Mouse (Mus musculus) spleen, adult 2 months (tissue): ENCODE data around the gene Gprc5c. TPM values are rescaled to one million over a fixed set of nuclear protein-coding genes. Genes with fewer than 3 reads are reported as not detected.

ENCODE experiments used
- DNase-seq, 2 experiments: peaks; one replicate each; pipeline versions ENCODE4 v3.0.0 to v3.0.0-alpha.2; 2012 to 2021; ENCODE audit warnings: low spot score in 2 of 2, low read depth in 1 of 2
- H3K27ac ChIP-seq: fragments of 200-500 bp; 2 replicates; pipeline ENCODE4 v1.5.1; 2012; ENCODE audit warnings: low read length, inconsistent platforms; ENCODE audit not compliant: insufficient read depth
- H3K27me3 ChIP-seq: fragments of 200-500 bp; 2 replicates; pipeline ENCODE4 v1.6.1; 2012; ENCODE audit warnings: mild to moderate bottlenecking, moderate library complexity, low read length, inconsistent platforms; ENCODE audit not compliant: control insufficient read depth, insufficient read depth
- H3K36me3 ChIP-seq: fragments of 200-500 bp; 2 replicates; pipeline ENCODE4 v1.6.1; 2012; ENCODE audit warnings: mild to moderate bottlenecking, low read length, inconsistent platforms; ENCODE audit not compliant: control insufficient read depth, insufficient read depth
- H3K4me1 ChIP-seq: fragments of 200-500 bp; 2 replicates; pipeline ENCODE4 v1.6.1; 2011; ENCODE audit warnings: inconsistent platforms; ENCODE audit not compliant: control insufficient read depth, insufficient read depth, insufficient read length
- H3K4me3 ChIP-seq: fragments of 200-500 bp; 2 replicates; pipeline ENCODE4 v1.5.1; 2011; ENCODE audit warnings: mild to moderate bottlenecking, inconsistent platforms; ENCODE audit not compliant: insufficient read depth, insufficient read length; ENCODE audit errors: extremely low read depth
- CTCF ChIP-seq: fragments of 200-500 bp; IDR thresholded peaks from 2 replicates; pipeline ENCODE4 v1.5.1; 2011; ENCODE audit warnings: mild to moderate bottlenecking, inconsistent platforms; ENCODE audit not compliant: insufficient read depth, insufficient read length, insufficient replicate concordance; ENCODE audit errors: extremely low read depth
- POLR2A ChIP-seq: fragments of 200-500 bp; IDR thresholded peaks from 2 replicates; pipeline ENCODE4 v1.6.1; 2011; ENCODE audit warnings: low read depth, low read length, inconsistent platforms
- WGBS: fragments of 180-500 bp; shearing (Covaris S2); methylation state at CpG from one replicate; pipeline ENCODE4 v1.1.7; 2018; 5-methylcytosine and 5-hydroxymethylcytosine counted together
- polyA plus RNA-seq: library from polyadenylated mRNA; depleted of rRNA; stranded (reverse); fragments of >200 nt; gene quantifications from 2 replicates; pipeline ENCODE4 v1.2.3, GENCODE M21; 2012

Gene Gprc5c
- polyA plus RNA-seq, 1 experiment: 9.5 TPM

DNA sequence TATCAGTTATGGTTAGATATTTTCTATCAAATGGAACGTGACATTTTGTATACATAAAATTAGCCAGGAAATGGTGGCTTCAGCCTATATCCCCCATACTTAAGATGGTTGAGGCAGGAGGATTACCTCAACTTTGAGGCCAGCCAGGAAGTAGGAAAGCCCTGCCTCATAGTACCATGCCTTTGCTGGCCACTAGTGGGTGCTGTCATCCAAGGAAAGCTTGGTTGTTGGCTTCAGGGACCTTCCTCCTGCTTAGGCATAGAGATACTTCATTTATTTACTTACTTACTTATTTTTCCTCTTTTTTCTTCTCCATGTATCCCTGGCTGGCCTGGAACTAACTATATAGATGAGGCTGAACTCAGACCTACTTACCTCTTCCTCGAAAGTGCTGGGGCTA lies 7.7 kb downstream of the Gprc5c start:
- 93% methylated on average over 2 of the region's 2 CpGs for WGBS
- TF ChIP-seq CTCF (peak; percentile 61; the same call in 1 of the 2 replicates), POLR2A (no peak)
- Histone ChIP-seq H3K27ac (no peak overlapping the region), H3K36me3 (no peaks in the 10 kb centered on the region), H3K4me1 (no peaks in the 10 kb centered on the region), H3K27me3 (no peaks in the 10 kb centered on the region), H3K4me3 (no peak overlapping the region)
- DNase-seq: peak in 1 of 2 experiments; percentile 29

DNA sequence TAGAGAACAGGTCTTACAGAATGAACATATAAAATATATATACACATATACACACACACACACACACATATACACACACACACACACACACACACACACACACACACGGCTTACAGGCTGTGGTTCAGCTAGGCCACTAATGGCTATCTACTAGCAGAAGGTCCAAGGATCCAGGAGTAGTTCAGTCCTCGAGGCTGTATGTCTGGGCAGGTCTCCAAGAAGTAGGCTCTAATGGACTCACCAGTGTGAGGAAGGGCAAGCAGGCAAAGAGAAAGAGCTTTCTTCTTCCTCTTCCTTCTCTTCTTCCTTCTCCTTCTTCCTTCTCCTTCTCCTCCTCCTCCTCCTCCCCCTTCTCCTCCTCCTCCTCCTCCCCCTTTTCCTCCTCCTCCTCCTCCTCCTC lies 10.1 kb downstream of the Gprc5c start:
- WGBS: 60% methylated on average over 2 of the region's 2 CpGs
- H3K27me3 ChIP-seq: no peaks in the 10 kb centered on the region

GRCm38 (mm10) chr11:114862687-114863086 lies 11.7 kb downstream of the Gprc5c start:
- peaks cover 2% of the 10 kb centered on the region; the same call in 1 of the 2 replicates for H3K4me1 ChIP-seq
- H3K27ac ChIP-seq: no peak overlapping the region
- H3K27me3 ChIP-seq: no peaks in the 10 kb centered on the region
- DNase-seq: no peak
- WGBS: 81% methylated on average over 3 of the region's 3 CpGs
- no peak for TF ChIP-seq CTCF
- no peak for TF ChIP-seq POLR2A
- no peaks in the 10 kb centered on the region for H3K36me3 ChIP-seq
- no peak overlapping the region for H3K4me3 ChIP-seq

More for the DNA sequence above, 10.1 kb downstream of the Gprc5c start:
- TF ChIP-seq POLR2A (no peak), CTCF (no peak)
- no peaks in the 10 kb centered on the region; the same call in 1 of the 2 replicates for H3K4me1 ChIP-seq
- no peak overlapping the region for H3K4me3 ChIP-seq
- no peaks in the 10 kb centered on the region for H3K36me3 ChIP-seq
- no peak overlapping the region for H3K27ac ChIP-seq
- DNase-seq: no peak

- WGBS: 87% methylated on average over 21 of the region's 21 CpGs
- Histone ChIP-seq H3K27ac (no peak overlapping the region), H3K4me3 (no peak overlapping the region), H3K27me3 (no peaks in the 10 kb centered on the region), H3K36me3 (no peaks in the 10 kb centered on the region), H3K4me1 (peaks cover 2% of the 10 kb centered on the region; the same call in 1 of the 2 replicates)
- no peak for DNase-seq
- TF ChIP-seq POLR2A (no peak), CTCF (no peak)
Measured at GRCm38 (mm10) chr11:114863918-114864420, 13.0 kb downstream of the Gprc5c start.

GRCm38 (mm10) chr11:114865999-114866398 lies 15.0 kb downstream of the Gprc5c start:
- Histone ChIP-seq H3K27me3 (no peaks in the 10 kb centered on the region), H3K27ac (peak overlapping the region; percentile 35), H3K36me3 (no peaks in the 10 kb centered on the region), H3K4me1 (peaks cover 2% of the 10 kb centered on the region; the same call in 1 of the 2 replicates), H3K4me3 (no peak overlapping the region)
- TF ChIP-seq POLR2A: no peak
- no peak for TF ChIP-seq CTCF
- no peak for DNase-seq
- WGBS: 58% methylated on average over 5 of the region's 5 CpGs

- H3K27me3 ChIP-seq: no peaks in the 10 kb centered on the region
- 74% methylated on average over 10 of the region's 10 CpGs for WGBS
- no peak for DNase-seq
- peak overlapping the region; percentile 61 for H3K27ac ChIP-seq
- no peaks in the 10 kb centered on the region for H3K36me3 ChIP-seq
- H3K4me3 ChIP-seq: no peak overlapping the region
- H3K4me1 ChIP-seq: peaks cover 2% of the 10 kb centered on the region; the same call in 1 of the 2 replicates
- no peak for TF ChIP-seq CTCF
- TF ChIP-seq POLR2A: no peak
Measured at GRCm38 (mm10) chr11:114866486-114867360, 15.8 kb downstream of the Gprc5c start.
